Mouse (Mus musculus): Measurements from ENCODE around the gene Fastk. TPM values are rescaled to one million over a fixed set of nuclear protein-coding genes. Genes with fewer than 3 reads are reported as not detected.

The Fastk gene
- polyA plus RNA-seq (2017; shearing (Covaris generic)) = 112 TPM

DNA sequence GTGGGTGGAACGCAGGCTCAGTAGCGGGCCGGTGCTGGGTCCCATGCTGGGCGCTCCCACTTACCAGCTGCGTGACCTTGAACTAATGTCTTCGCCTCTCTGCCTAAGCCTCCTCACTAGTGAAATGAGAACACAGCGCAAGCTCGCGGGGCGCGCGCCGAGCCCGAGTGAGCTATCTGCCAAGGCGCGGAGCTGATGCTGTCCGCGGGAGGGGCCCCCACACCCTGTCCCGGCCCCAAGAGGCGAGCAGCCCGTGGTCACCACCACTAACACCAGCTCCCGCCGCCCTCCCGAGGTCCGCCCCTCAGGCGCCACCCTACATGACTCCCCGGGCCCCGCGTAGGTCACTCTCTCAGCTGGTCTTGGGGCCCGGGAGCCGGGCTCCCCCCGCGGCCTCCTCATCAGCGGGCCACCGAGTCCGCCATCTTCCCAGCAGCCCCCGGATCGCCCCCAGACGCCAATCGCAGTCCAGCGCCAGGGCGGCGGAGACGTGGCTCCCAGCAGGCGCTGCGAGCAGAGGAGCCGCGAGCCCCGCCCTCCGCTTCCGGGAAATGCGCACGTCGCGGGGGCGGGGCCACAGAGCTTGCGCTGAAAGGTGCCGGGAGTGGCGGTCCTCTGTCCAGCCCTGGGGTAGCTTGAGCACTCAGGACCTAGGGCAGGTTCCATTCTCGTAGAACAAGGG lies at the start of gene Fastk:
Fastk (minus strand) TSS at position 542 of the 682 bp plus-strand sequence.

DNA sequence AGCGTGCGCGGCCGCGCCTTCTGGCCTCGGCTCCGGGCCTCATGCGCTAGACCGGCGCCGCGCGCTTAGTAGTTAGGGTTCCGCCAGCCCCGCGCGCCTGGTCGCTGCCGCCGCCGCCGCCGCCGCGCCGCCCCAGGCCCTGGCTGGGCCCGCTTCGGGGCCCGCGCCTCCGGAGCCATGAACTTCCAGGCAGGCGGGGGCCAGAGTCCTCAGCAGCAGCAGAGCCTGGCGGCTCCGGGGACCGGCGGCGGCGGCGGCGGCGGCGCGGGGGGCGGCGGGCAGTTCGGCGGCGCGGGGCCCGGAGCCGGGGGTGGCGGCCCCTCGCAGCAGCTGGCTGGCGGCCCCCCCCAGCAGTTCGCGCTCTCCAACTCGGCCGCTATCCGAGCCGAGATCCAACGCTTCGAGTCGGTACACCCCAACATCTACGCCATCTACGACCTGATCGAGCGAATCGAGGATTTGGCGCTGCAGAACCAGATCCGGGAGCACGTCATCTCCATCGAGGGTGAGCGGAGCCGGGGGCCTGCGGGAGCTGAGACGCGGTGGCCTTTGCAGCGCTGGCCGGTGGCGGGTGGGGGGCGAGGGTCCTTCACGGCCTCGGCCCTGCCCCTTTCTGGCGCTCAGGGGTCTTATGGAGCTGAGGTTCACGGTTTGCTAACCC lies 7.1 kb upstream of the Fastk start, which contains the start of gene Agap3:
Agap3 (plus strand) TSS at position 148 of the 661 bp plus-strand sequence.

DNA sequence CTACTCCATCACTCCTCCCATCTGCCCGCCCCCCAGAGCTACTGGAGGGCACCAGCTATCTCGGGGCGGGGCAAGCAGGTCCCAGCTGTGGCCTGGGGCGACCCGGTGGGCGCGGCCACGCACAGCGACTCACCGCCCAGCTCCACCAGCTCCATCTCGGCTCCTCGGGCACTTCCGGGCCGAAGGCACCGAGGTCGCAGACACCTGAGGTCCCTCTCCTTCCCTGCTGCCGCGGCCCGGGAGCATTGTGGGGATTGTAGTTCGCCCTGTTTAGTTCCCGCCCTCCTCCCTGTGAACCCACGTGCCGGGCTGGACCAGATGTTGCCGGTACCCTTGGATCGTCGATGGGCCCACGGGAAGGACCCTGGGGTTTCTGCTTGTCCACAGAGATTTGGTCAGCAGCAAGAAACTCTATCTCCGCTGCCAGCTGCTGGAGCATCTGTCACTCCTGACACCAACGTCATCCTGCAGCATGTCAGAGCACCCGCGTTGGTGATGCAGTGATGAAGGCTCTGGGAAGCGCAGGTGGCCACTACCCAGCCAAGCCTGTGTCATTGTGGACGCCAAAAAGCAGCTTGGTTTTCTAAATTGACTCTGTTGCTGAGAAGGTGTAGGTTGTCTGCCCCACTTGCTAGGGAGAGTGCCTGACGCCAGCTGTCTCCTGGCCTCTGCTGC lies 2.7 kb upstream of the Fastk start, which contains the start of gene Tmub1:
Tmub1 (minus strand) TSS at position 231 of the 675 bp plus-strand sequence.

DNA sequence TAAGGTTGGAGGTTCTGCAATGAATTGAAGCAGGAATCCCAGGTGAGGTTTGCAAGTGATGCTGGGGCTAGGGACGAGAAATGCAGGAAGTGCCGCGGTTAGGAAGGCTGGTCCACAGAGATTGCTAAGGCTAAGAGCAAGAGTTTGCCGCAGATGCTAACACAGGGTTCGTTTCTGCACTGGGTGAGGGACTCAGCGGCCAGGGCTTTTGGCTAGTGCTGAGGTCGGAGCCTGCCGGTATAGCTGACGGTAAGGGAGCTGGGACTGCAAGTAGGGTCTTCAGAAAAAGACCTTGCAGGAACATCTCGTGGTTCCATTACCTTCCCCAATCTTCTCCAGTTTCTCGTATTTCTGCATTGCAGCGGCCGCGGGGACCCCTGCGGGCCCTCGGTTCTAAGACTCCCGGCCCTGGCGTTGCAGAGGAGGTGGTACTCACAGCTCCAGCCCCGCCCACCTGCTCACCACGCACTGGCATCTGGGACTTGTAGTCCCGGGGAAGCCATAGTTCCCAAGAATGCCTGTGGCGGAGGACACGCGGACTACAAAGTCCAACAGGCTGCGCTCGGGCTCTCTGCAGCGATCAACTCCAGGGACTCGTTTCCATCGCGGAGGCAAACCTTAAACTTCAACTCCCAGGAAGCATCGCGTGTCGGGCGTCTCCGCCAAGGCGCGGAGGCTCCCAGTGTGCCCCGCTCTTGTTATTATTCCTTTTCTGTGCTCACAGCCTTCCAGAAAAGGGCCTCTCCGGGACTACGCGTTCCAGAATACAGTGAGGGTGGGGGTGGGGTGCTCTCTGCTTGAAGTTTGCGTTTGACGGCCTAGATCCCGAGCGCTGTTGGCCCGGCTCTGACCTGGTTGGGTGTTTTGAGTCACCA lies 21.7 kb downstream of the Fastk start, which contains the start of the genes Cdk5 and Slc4a2:
Cdk5 (minus strand) TSS at position 402 of the 875 bp plus-strand sequence.
Slc4a2 (plus strand) TSS at position 709 of the 875 bp plus-strand sequence.

DNA sequence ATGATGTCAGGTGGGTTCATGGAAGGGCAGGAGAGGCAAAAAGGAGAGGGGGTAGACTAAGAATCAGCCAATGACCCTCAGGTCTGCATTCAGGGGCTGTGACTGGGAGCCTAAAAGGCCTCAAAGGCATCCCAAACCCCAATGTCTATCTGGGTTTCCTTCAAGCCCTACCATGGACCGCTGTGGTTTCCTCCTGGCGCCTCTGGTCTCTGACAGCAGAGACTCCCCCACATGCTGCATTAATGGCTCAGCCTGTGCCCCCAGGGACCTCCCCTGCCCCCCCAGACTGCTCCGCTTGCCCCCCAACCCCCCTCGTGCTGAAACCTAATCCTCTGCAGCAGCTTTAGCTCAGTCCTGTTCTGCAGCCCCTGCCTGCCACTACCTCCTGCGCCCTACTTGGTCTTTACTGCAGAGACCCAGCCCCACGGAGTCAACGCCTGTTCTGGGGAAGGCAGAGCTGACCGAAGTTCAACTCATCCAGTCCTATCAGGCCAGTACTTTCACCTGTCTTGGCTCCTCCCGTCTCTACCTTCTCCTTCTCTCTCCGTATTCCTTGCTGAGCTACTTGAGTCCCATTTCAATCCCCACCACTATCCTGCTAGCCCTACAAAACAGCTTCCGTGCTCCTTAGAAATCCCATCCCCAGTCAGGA lies 31.9 kb downstream of the Fastk start, which contains the start of gene Asic3:
Asic3 (plus strand) TSS at position 351 of the 652 bp plus-strand sequence.

DNA sequence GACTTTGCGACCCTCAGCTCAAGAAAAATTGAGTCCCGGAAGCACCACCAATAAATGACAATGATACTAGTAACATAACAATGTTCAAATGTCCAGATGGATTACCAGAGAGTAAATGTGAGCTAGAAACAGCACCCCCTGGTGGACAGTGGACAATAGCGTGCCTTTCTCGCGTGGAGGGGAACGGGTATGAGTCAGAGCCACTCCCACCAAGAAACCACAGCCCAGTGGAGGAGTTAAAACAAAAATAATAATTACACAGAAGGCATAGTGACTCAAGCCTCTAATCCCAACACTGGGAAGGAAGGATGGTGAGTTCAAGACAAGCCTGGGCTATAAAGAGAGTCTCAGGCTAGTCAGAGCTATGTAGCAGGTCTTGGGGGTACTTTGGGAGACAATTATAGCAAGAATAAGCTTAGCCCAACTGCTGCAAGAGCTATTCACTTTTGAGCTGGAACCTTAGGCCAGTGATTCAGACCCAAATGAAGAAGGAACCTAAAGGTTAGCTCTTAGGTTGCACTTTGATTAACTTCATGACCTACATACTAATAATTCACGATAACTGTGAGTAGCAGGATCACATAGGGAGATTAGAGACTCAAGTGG lies 51.6 kb downstream of the Fastk start, which contains the start of gene Abcb8:
Abcb8 (plus strand) TSS at position 272 of the 606 bp plus-strand sequence.

DNA sequence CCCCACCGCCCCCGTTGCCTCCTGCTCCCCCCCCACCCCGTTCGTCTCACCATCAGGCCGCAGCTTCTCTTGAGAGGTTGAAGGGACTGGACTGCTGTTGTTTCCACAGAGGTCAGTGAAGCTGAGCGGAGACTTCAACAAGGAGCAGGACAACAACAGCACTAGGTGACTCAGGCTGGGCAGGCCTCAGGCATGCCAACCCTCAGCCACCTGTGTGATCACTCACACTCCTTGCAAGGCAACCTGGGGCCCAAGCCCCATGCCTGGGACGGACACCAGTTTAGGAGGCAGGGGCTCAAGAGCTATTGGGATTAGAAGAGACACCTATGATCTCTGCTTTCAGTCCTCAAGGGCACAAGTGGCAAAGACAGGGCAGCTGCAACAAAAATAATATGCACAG lies 53.2 kb downstream of the Fastk start, which contains the start of gene Atg9b:
Atg9b (minus strand) TSS at position 280 of the 400 bp plus-strand sequence.

Other genes starting within 250 kb of the Fastk start
- 2.7 TPM for gene Kcnh2, start 93.7 kb downstream of the Fastk start, polyA plus RNA-seq (2017; shearing (Covaris generic))
- 0.14 TPM for gene Nos3, start 80.5 kb downstream of the Fastk start, polyA plus RNA-seq (2017; shearing (Covaris generic))
- gene Atg9b, start 53.1 kb downstream of the Fastk start, polyA plus RNA-seq (2017; shearing (Covaris generic)) = 0.68 TPM
- 29.1 TPM for gene Abcb8, start 51.6 kb downstream of the Fastk start, polyA plus RNA-seq (2017; shearing (Covaris generic))
- not detected for gene Asic3, start 31.9 kb downstream of the Fastk start, polyA plus RNA-seq (2017; shearing (Covaris generic))
- 102 TPM for gene Cdk5, start 21.8 kb downstream of the Fastk start, polyA plus RNA-seq (2017; shearing (Covaris generic))
- gene Slc4a2, start 21.4 kb downstream of the Fastk start, polyA plus RNA-seq (2017; shearing (Covaris generic)) = 45.7 TPM
- 91.4 TPM for gene Tmub1, start 2.6 kb upstream of the Fastk start, polyA plus RNA-seq (2017; shearing (Covaris generic))
- 5.2 TPM for gene Agap3, start 6.9 kb upstream of the Fastk start, polyA plus RNA-seq (2017; shearing (Covaris generic))
- not detected for gene Gbx1, start 81.9 kb upstream of the Fastk start, polyA plus RNA-seq (2017; shearing (Covaris generic))
- not detected for gene Asb10, start 95.7 kb upstream of the Fastk start, polyA plus RNA-seq (2017; shearing (Covaris generic))
- not detected for gene 4931409K22Rik, start 111.5 kb upstream of the Fastk start, polyA plus RNA-seq (2017; shearing (Covaris generic))
- 100.0 TPM for gene Abcf2, start 132.2 kb upstream of the Fastk start, polyA plus RNA-seq (2017; shearing (Covaris generic))
- gene Chpf2, start 141.5 kb upstream of the Fastk start, polyA plus RNA-seq (2017; shearing (Covaris generic)) = 38.5 TPM
- 1.2 TPM for gene Smarcd3, start 179.1 kb upstream of the Fastk start, polyA plus RNA-seq (2017; shearing (Covaris generic))
- 104 TPM for gene Nub1, start 240.2 kb upstream of the Fastk start, polyA plus RNA-seq (2017; shearing (Covaris generic))

All from CD4-positive, CD25-positive, alpha-beta regulatory T cell, adult 9 weeks (primary cell).